Mouse (Mus musculus) kidney, postnatal 4 days (tissue): Measurements from ENCODE around the gene Klf1.
"Not testable (repeated sequence)": the region's sequence is repeated elsewhere in the genome, so short reads cannot be mapped to it uniquely, and the experiment has no call there.

Experiments used
- DNase-seq, 2 experiments: peaks; one replicate each; pipeline ENCODE4 v3.0.0; 2021; ENCODE audit warnings: mixed read lengths in 2 of 2

Klf1 gene

GRCm38 (mm10) chr8:84907979-84908378, 6.3 kb downstream of the Klf1 start:
- not testable (repeated sequence) for DNase-seq

GRCm38 (mm10) chr8:84908421-84909161, 6.9 kb downstream of the Klf1 start, which contains the start of gene Dnase2a:
Gene Dnase2a, plus strand, starts transcription at chr8:84908560.
- DNase-seq, result peak; percentile 97 to 98

- no peak for DNase-seq
These were observed 7.5 kb downstream of the Klf1 start for GRCm38 (mm10) chr8:84909162-84909767.

GRCm38 (mm10) chr8:84909949-84910348, 8.2 kb downstream of the Klf1 start:
- no peak for DNase-seq

- DNase-seq, result no peak
These were observed 8.8 kb downstream of the Klf1 start for GRCm38 (mm10) chr8:84910551-84910950.

- DNase-seq, result no peak
These were observed 10.1 kb downstream of the Klf1 start for GRCm38 (mm10) chr8:84911854-84912253.

- DNase-seq, result peak in 1 of 2 experiments; percentile 37
These were observed 10.7 kb downstream of the Klf1 start for GRCm38 (mm10) chr8:84912391-84912790.

- DNase-seq, result peak; percentile 78 to 86
These were observed 11.3 kb downstream of the Klf1 start for GRCm38 (mm10) chr8:84912895-84913501.

GRCm38 (mm10) chr8:84913502-84913900, 11.8 kb downstream of the Klf1 start:
- no peak for DNase-seq

- peak; percentile 48 to 60 for DNase-seq
These were observed 12.2 kb downstream of the Klf1 start for GRCm38 (mm10) chr8:84913960-84914359.

GRCm38 (mm10) chr8:84915269-84915668, 13.5 kb downstream of the Klf1 start:
- DNase-seq, result no peak

GRCm38 (mm10) chr8:84917781-84918180, 16.1 kb downstream of the Klf1 start:
- DNase-seq, result no peak

GRCm38 (mm10) chr8:84918646-84919045, 16.9 kb downstream of the Klf1 start:
- DNase-seq, result no peak

GRCm38 (mm10) chr8:84921596-84921995, 19.9 kb downstream of the Klf1 start:
- DNase-seq, result no peak

- no peak for DNase-seq
These were observed 23.8 kb downstream of the Klf1 start for GRCm38 (mm10) chr8:84925557-84925956.

GRCm38 (mm10) chr8:84927513-84927912, 25.8 kb downstream of the Klf1 start:
- DNase-seq, result no peak

GRCm38 (mm10) chr8:84928456-84929306, 27.0 kb downstream of the Klf1 start:
- DNase-seq, result peak; percentile 84 to 88

- no peak for DNase-seq
These were observed 28.9 kb downstream of the Klf1 start for GRCm38 (mm10) chr8:84930582-84930981.

GRCm38 (mm10) chr8:84933767-84934559, 32.2 kb downstream of the Klf1 start:
- DNase-seq, result no peak

GRCm38 (mm10) chr8:84934860-84935259, 33.1 kb downstream of the Klf1 start:
- DNase-seq, result peak; percentile 24 to 55

GRCm38 (mm10) chr8:84935489-84935888, 33.8 kb downstream of the Klf1 start:
- DNase-seq, result no peak
